Mouse (Mus musculus): ENCODE data around the gene Hibch. TPM values are rescaled to one million over a fixed set of nuclear protein-coding genes. Genes with fewer than 3 reads are reported as not detected.
A peak's percentile ranks its signal among the peaks of the same experiment; 100 is the strongest.

The Hibch gene
- polyA plus RNA-seq, 1 experiment from 2014 or later = 28.4 TPM

DNA sequence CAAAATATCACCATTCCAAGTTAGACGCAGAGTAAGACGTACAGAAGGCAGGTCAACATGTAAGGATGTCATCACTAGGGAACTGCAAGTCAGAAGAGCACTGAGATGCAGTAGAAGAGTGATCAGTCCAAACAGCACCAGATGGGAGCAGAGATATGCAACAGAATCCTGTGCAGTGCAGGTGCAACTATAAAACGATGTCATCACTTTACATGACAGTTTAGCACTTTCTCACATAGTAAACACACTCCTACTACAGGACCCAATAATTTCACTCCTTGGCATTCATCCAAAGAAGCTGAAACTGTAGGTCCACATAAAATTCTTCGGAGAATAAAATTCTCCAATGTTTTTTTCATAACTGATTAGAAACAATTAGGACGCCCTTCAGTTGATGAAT, 89.8 kb downstream of the Hibch start:
- no peak overlapping the region for H3K27ac ChIP-seq
- no peak overlapping the region for H3K4me3 ChIP-seq
- WGBS = 86% methylated on average over 5 of the region's 5 CpGs
- no peaks in the 10 kb centered on the region for H3K9me3 ChIP-seq
- DNase-seq (ENCODE audit: low spot score) = no peak
- H3K27me3 ChIP-seq (ENCODE audit: insufficient read depth, poor library complexity, severe bottlenecking) = no peaks in the 10 kb centered on the region
- no peaks in the 10 kb centered on the region for H3K36me3 ChIP-seq
- no peaks in the 10 kb centered on the region for H3K4me1 ChIP-seq

- Histone ChIP-seq H3K27me3 (ENCODE audit: insufficient read depth, poor library complexity, severe bottlenecking) (no peaks in the 10 kb centered on the region), H3K36me3 (no peaks in the 10 kb centered on the region), H3K4me1 (no peaks in the 10 kb centered on the region), H3K27ac (no peak overlapping the region), H3K4me3 (no peak overlapping the region), H3K9me3 (no peaks in the 10 kb centered on the region)
- DNase-seq (ENCODE audit: low spot score) = no peak
- 86% methylated on average over 1 of the region's 1 CpGs for WGBS
These were observed 94.3 kb downstream of the Hibch start for GRCm38 (mm10) chr1:52939021-52939420.

GRCm38 (mm10) chr1:52947895-52948294, 103.2 kb downstream of the Hibch start:
- Histone ChIP-seq H3K36me3 (no peaks in the 10 kb centered on the region), H3K27ac (no peak overlapping the region), H3K4me1 (peaks cover 11% of the 10 kb centered on the region), H3K4me3 (no peak overlapping the region), H3K27me3 (ENCODE audit: insufficient read depth, poor library complexity, severe bottlenecking) (peaks cover 6% of the 10 kb centered on the region; the same call in 1 of the 2 replicates), H3K9me3 (no peaks in the 10 kb centered on the region)
- 81% methylated on average over 5 of the region's 5 CpGs for WGBS
- DNase-seq (ENCODE audit: low spot score) = no peak

DNA sequence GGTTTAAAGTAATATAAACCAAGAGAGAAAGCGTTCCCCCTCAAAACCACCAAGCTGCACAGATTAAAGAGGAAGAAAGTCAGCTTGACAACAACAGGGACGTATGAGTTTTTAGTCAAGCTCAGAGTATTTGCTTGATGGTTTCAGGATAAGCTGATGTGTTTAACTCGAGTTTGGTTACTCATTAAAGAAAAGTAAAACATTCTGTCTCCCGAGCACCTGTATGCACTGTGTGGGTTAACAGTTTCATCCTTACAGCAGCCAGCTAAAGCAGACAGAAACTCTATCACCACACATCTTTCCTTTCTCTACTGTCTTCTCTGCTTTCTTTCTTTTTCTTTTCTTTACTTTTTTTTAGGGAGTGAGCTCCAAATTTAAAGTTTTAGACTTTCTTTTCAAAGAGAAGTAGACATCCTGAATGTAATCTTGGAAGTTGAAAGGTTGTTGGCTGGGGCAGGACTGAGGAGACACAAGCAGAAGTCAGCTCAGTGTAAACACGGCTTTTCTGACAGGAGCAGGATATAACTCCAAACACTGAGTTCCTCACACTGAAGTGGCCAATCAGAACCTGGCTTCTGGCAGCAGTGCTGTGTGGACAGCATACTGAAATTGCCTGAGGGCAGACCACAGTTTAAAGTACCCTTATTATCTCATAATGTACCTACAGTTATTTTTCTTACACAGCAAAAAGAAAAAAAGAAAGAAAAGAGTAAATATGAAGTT, 106.6 kb downstream of the Hibch start:
- H3K36me3 ChIP-seq = no peaks in the 10 kb centered on the region
- H3K27me3 ChIP-seq (ENCODE audit: insufficient read depth, poor library complexity, severe bottlenecking) = peaks cover 24% of the 10 kb centered on the region; the same call in 1 of the 2 replicates
- DNase-seq (ENCODE audit: low spot score) = no peak
- no peak overlapping the region for H3K4me3 ChIP-seq
- no peaks in the 10 kb centered on the region for H3K9me3 ChIP-seq
- H3K27ac ChIP-seq = no peak overlapping the region
- peaks cover 14% of the 10 kb centered on the region for H3K4me1 ChIP-seq
- 56% methylated on average over 5 of the region's 5 CpGs for WGBS

- WGBS = 10% methylated on average over 5 of the region's 5 CpGs
These were observed 107.4 kb downstream of the Hibch start for GRCm38 (mm10) chr1:52952143-52952542.

DNA sequence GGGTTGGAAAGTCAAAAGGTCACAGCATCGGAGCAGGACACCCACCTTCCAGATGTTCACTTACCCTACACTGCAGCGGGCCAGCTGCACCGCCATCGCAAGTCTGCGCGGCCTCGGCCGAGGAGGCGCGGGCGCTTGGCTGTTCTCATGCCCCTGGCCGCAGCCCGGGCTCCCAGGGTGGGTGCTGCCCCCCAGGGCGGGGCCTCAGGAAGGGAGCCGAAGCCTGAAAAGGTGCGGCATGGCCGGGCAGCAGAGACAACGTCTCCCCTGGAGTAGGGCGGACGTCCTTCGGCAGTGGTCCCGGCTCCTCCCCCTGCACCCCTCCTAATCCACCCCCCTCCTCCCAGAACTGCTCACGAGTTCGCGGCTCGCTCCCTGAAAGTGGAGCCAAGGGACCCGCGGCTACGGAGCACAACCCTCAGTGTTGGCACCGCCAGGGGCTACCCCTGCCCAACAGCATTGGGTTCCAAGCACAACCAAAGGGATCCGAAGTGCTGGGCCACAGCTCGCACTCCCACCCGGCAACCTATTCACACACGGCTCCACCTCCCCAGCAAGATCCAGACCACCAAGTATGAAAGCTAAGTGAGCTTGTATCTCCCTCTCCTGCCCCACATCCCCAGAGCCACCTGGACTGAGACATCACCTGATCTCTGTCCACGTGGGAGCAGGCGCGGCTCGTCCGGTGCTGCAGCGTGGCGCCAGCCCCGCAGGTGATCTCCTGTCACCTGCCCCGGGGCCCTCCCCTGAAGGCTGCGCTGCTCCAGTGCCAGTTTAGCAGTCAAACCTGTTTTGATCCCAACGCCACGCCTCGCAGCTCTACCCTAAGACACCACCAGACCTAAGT, 108.0 kb downstream of the Hibch start:
- no peaks in the 10 kb centered on the region for H3K9me3 ChIP-seq
- DNase-seq (ENCODE audit: low spot score) = no peak
- H3K36me3 ChIP-seq = no peaks in the 10 kb centered on the region
- H3K4me1 ChIP-seq = peaks cover 14% of the 10 kb centered on the region
- WGBS = under 1% methylated on average over 47 of the region's 47 CpGs
- peak overlapping the region; percentile 74 for H3K4me3 ChIP-seq
- H3K27ac ChIP-seq = peak overlapping the region; percentile 80
- H3K27me3 ChIP-seq (ENCODE audit: insufficient read depth, poor library complexity, severe bottlenecking) = peaks cover 24% of the 10 kb centered on the region; the same call in 1 of the 2 replicates

More at GRCm38 (mm10) chr1:52952143-52952542, 107.4 kb downstream of the Hibch start:
- Histone ChIP-seq H3K27me3 (ENCODE audit: insufficient read depth, poor library complexity, severe bottlenecking) (peaks cover 24% of the 10 kb centered on the region; the same call in 1 of the 2 replicates), H3K4me1 (peaks cover 14% of the 10 kb centered on the region), H3K27ac (peak overlapping the region; percentile 80; the same call in 1 of the 2 replicates), H3K4me3 (peak overlapping the region; percentile 74), H3K9me3 (no peaks in the 10 kb centered on the region), H3K36me3 (no peaks in the 10 kb centered on the region)
- DNase-seq (ENCODE audit: low spot score) = no peak

- H3K36me3 ChIP-seq = no peaks in the 10 kb centered on the region
- no peaks in the 10 kb centered on the region for H3K9me3 ChIP-seq
- H3K27me3 ChIP-seq (ENCODE audit: insufficient read depth, poor library complexity, severe bottlenecking) = peaks cover 24% of the 10 kb centered on the region; the same call in 1 of the 2 replicates
- DNase-seq (ENCODE audit: low spot score) = no peak
- peaks cover 14% of the 10 kb centered on the region for H3K4me1 ChIP-seq
- 17% methylated on average over 4 of the region's 4 CpGs for WGBS
- H3K27ac ChIP-seq = no peak overlapping the region
- no peak overlapping the region for H3K4me3 ChIP-seq
These were observed 108.8 kb downstream of the Hibch start for GRCm38 (mm10) chr1:52953548-52953947.

DNA sequence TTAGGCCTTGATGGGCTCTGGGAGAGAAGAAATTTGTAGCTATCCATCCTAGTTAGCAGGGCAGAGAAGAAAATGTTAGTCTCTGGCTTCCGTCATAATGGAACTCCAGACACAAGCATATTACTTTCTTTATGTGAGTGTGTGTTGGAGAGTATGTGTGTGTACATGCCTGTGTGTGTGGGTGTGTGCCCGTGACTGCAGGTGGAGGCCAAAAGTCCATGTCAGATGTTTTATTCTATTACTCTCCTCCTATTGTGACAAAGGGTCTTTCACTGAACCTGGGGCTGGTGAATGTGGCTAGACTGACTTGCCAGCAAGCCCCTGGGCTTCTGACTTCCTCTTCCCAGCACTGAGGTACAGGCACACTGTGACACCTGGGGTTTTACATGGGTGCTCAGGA, 109.7 kb downstream of the Hibch start:
- WGBS = 78% methylated on average over 2 of the region's 2 CpGs
- Histone ChIP-seq H3K27me3 (ENCODE audit: insufficient read depth, poor library complexity, severe bottlenecking) (peaks cover 24% of the 10 kb centered on the region; the same call in 1 of the 2 replicates), H3K4me1 (peaks cover 14% of the 10 kb centered on the region), H3K27ac (no peak overlapping the region), H3K36me3 (no peaks in the 10 kb centered on the region), H3K4me3 (no peak overlapping the region), H3K9me3 (no peaks in the 10 kb centered on the region)
- no peak for DNase-seq (ENCODE audit: low spot score)

DNA sequence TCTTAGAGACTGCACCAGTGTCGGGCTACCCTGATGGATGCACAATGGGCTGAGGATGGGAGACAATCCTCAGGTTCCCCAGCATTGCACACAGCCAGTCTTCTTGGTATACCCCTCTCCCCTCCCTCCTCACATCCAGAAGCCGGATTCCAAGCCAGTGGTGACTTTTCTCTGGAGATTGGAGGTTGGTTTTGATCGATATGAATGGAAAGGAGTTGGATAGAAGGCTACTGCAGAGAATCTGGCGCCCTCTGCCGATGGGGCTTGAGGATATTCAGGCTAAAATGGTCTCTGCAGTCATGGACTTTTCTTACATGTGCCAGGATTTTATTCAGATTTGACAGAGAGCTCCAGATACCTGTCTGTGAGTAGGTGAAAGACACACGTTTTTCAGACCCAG, 110.4 kb downstream of the Hibch start:
- no peak for DNase-seq (ENCODE audit: low spot score)
- H3K36me3 ChIP-seq = no peaks in the 10 kb centered on the region
- H3K4me3 ChIP-seq = no peak overlapping the region
- no peaks in the 10 kb centered on the region for H3K9me3 ChIP-seq
- 35% methylated on average over 6 of the region's 6 CpGs for WGBS
- H3K27ac ChIP-seq = no peak overlapping the region
- H3K27me3 ChIP-seq (ENCODE audit: insufficient read depth, poor library complexity, severe bottlenecking) = peaks cover 24% of the 10 kb centered on the region; the same call in 1 of the 2 replicates
- H3K4me1 ChIP-seq = peaks cover 14% of the 10 kb centered on the region

DNA sequence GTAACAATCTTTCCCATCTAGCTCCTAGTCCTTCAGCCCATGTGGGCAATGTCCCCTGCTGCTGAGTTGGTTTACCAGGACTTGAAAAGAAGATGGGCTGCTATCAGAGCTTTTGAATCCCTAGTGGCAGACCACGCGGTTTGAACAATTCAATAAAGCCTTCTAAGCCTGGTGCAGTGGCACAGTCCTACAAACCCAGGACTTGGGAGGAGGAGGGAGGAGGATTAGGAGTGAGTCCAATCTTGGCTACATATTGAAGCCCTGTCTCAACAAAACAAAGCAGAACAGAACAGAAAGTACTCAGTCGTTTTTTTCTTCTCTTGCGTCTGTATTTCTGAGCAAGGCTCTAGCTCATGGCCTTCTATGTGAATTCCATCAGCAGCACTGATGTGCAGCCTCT, 112.0 kb downstream of the Hibch start:
- peaks cover 14% of the 10 kb centered on the region for H3K4me1 ChIP-seq
- H3K27me3 ChIP-seq (ENCODE audit: insufficient read depth, poor library complexity, severe bottlenecking) = peaks cover 24% of the 10 kb centered on the region; the same call in 1 of the 2 replicates
- no peaks in the 10 kb centered on the region for H3K9me3 ChIP-seq
- H3K27ac ChIP-seq = no peak overlapping the region
- no peak for DNase-seq (ENCODE audit: low spot score)
- WGBS = 70% methylated on average over 4 of the region's 4 CpGs
- H3K36me3 ChIP-seq = no peaks in the 10 kb centered on the region
- no peak overlapping the region for H3K4me3 ChIP-seq

DNA sequence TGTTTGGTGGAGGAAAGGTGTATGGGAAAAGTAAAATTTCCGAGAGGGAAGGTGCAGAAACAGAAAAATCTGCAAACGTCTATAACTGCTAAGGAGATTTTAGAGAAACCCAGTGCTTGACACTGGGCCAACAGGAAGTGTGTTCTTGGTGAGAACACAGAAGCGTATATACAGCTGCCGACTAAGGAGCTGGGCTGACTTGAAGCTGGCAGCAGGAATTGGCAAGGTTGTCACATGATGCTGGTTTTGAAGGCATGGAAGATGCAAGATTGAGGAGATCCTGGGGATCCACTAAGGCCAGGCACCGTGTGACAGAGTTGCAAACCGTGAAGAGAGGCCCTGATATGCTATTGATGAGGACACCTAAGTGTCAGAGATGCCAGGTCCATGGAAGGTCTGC, 115.5 kb downstream of the Hibch start:
- H3K4me1 ChIP-seq = no peaks in the 10 kb centered on the region
- H3K27me3 ChIP-seq (ENCODE audit: insufficient read depth, poor library complexity, severe bottlenecking) = no peaks in the 10 kb centered on the region
- 71% methylated on average over 6 of the region's 6 CpGs for WGBS
- H3K36me3 ChIP-seq = no peaks in the 10 kb centered on the region
- no peak overlapping the region for H3K27ac ChIP-seq
- no peaks in the 10 kb centered on the region for H3K9me3 ChIP-seq
- no peak overlapping the region for H3K4me3 ChIP-seq
- no peak for DNase-seq (ENCODE audit: low spot score)

- no peaks in the 10 kb centered on the region for H3K36me3 ChIP-seq
- no peaks in the 10 kb centered on the region for H3K9me3 ChIP-seq
- H3K27ac ChIP-seq = no peak overlapping the region
- H3K27me3 ChIP-seq (ENCODE audit: insufficient read depth, poor library complexity, severe bottlenecking) = no peaks in the 10 kb centered on the region
- WGBS = 74% methylated on average over 2 of the region's 2 CpGs
- no peak for DNase-seq (ENCODE audit: low spot score)
- no peak overlapping the region for H3K4me3 ChIP-seq
- no peaks in the 10 kb centered on the region for H3K4me1 ChIP-seq
These were observed 118.4 kb downstream of the Hibch start for GRCm38 (mm10) chr1:52963097-52963496.

DNA sequence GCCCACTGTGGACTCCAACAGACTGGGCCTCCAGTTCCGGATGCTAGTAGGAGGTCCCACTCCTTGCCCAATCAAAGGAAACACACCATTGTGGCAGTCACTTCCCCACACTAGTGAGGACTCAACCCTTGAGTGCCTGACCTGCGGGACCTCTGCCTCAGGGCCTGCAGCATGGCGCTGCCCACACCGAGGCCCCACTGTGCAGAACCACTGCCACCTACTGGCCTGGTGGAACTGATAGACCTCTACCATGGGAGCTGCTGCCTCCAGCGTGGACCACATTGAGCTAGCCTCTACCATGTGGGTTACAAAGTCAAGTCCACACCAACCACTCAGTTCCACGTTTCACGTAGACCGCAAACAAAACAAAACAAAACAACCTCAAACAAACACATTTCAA, 119.9 kb downstream of the Hibch start:
- Histone ChIP-seq H3K4me1 (no peaks in the 10 kb centered on the region), H3K27ac (no peak overlapping the region), H3K27me3 (ENCODE audit: insufficient read depth, poor library complexity, severe bottlenecking) (no peaks in the 10 kb centered on the region), H3K9me3 (no peaks in the 10 kb centered on the region), H3K36me3 (no peaks in the 10 kb centered on the region), H3K4me3 (no peak overlapping the region)
- 70% methylated on average over 8 of the region's 8 CpGs for WGBS
- DNase-seq (ENCODE audit: low spot score) = no peak
